Mouse (Mus musculus) cerebellum, adult 8-10 months (tissue): Measurements from ENCODE around the gene Ttc7b.

Experiments
- DNase-seq: peaks from one replicate; pipeline ENCODE4 v3.0.0; 2022

Ttc7b gene

GRCm38 (mm10) chr12:100264941-100265340, 255.7 kb downstream of the Ttc7b start:
- no peak for DNase-seq

- DNase-seq = no peak
Observed at GRCm38 (mm10) chr12:100262846-100263245, 257.8 kb downstream of the Ttc7b start.

GRCm38 (mm10) chr12:100261761-100262160, 258.9 kb downstream of the Ttc7b start:
- DNase-seq = no peak

GRCm38 (mm10) chr12:100260151-100260550, 260.5 kb downstream of the Ttc7b start:
- no peak for DNase-seq

- no peak for DNase-seq
Observed at GRCm38 (mm10) chr12:100257779-100258178, 262.8 kb downstream of the Ttc7b start.

- no peak for DNase-seq
Observed at GRCm38 (mm10) chr12:100255441-100255949, 265.1 kb downstream of the Ttc7b start.

- no peak for DNase-seq
Observed at GRCm38 (mm10) chr12:100254471-100254870, 266.2 kb downstream of the Ttc7b start.
